Mouse (Mus musculus): ENCODE data around the gene Cfap161. TPM values are rescaled to one million over a fixed set of nuclear protein-coding genes. Genes with fewer than 3 reads are reported as not detected.

Gene Cfap161
- polyA plus RNA-seq, 1 experiment from 2014 or later, result 0.41 TPM

- Histone ChIP-seq H3K27ac (replicated peaks; ENCODE audit: low read depth, low read length) (no peak overlapping the region), H3K4me3 (ENCODE audit: low read depth, low read length) (no peak overlapping the region), H3K9me3 (replicated peaks; ENCODE audit: control insufficient read depth, low read length) (no peaks in the 10 kb centered on the region), H3K4me1 (ENCODE audit: control insufficient read depth, insufficient read depth, low read length) (no peaks in the 10 kb centered on the region), H3K4me2 (ENCODE audit: low read depth, low read length) (no peak overlapping the region), H3K27me3 (ENCODE audit: control insufficient read depth, insufficient read depth, low read length) (no peaks in the 10 kb centered on the region), H3K36me3 (replicated peaks; ENCODE audit: control insufficient read depth, insufficient read depth, low read depth, low read length) (no peaks in the 10 kb centered on the region), H3K9ac (replicated peaks; ENCODE audit: low read length) (no peak overlapping the region)
- DNase-seq (ENCODE audit: low spot score), result no peak
- WGBS, result 83% methylated on average over 6 of the region's 6 CpGs
- no peak for ATAC-seq (replicated peaks; ENCODE audit: insufficient number of reproducible peaks, low FRiP score, low TSS enrichment, low read depth)
Observed at GRCm38 (mm10) chr7:83731297-83731696, 63.4 kb downstream of the Cfap161 start.

GRCm38 (mm10) chr7:83726936-83727632 lies 67.6 kb downstream of the Cfap161 start:
- no peaks in the 10 kb centered on the region for H3K9me3 ChIP-seq (replicated peaks; ENCODE audit: control insufficient read depth, low read length)
- no peak overlapping the region for H3K4me3 ChIP-seq (ENCODE audit: low read depth, low read length)
- H3K4me1 ChIP-seq (ENCODE audit: control insufficient read depth, insufficient read depth, low read length), result no peaks in the 10 kb centered on the region
- no peak overlapping the region for H3K9ac ChIP-seq (replicated peaks; ENCODE audit: low read length)
- WGBS, result 54% methylated on average over 5 of the region's 5 CpGs
- ATAC-seq (replicated peaks; ENCODE audit: insufficient number of reproducible peaks, low FRiP score, low TSS enrichment, low read depth), result no peak
- no peak for DNase-seq (ENCODE audit: low spot score)
- no peaks in the 10 kb centered on the region for H3K36me3 ChIP-seq (replicated peaks; ENCODE audit: control insufficient read depth, insufficient read depth, low read depth, low read length)
- no peak overlapping the region for H3K4me2 ChIP-seq (ENCODE audit: low read depth, low read length)
- H3K27ac ChIP-seq (replicated peaks; ENCODE audit: low read depth, low read length), result no peak overlapping the region
- no peaks in the 10 kb centered on the region for H3K27me3 ChIP-seq (ENCODE audit: control insufficient read depth, insufficient read depth, low read length)

- no peaks in the 10 kb centered on the region for H3K27me3 ChIP-seq (ENCODE audit: control insufficient read depth, insufficient read depth, low read length)
- H3K9me3 ChIP-seq (replicated peaks; ENCODE audit: control insufficient read depth, low read length), result no peaks in the 10 kb centered on the region
- H3K4me2 ChIP-seq (ENCODE audit: low read depth, low read length), result no peak overlapping the region
- no peaks in the 10 kb centered on the region for H3K36me3 ChIP-seq (replicated peaks; ENCODE audit: control insufficient read depth, insufficient read depth, low read depth, low read length)
- ATAC-seq (replicated peaks; ENCODE audit: insufficient number of reproducible peaks, low FRiP score, low TSS enrichment, low read depth), result no peak
- H3K4me1 ChIP-seq (ENCODE audit: control insufficient read depth, insufficient read depth, low read length), result no peaks in the 10 kb centered on the region
- no peak overlapping the region; the same call in 1 of the 2 replicates for H3K27ac ChIP-seq (replicated peaks; ENCODE audit: low read depth, low read length)
- no peak for DNase-seq (ENCODE audit: low spot score)
- no peak overlapping the region for H3K9ac ChIP-seq (replicated peaks; ENCODE audit: low read length)
- no peak overlapping the region for H3K4me3 ChIP-seq (ENCODE audit: low read depth, low read length)
Observed at GRCm38 (mm10) chr7:83725801-83726200, 68.9 kb downstream of the Cfap161 start.

- Histone ChIP-seq H3K4me1 (ENCODE audit: control insufficient read depth, insufficient read depth, low read length) (no peaks in the 10 kb centered on the region), H3K27me3 (ENCODE audit: control insufficient read depth, insufficient read depth, low read length) (no peaks in the 10 kb centered on the region), H3K4me3 (ENCODE audit: low read depth, low read length) (no peak overlapping the region), H3K9me3 (replicated peaks; ENCODE audit: control insufficient read depth, low read length) (no peaks in the 10 kb centered on the region), H3K36me3 (replicated peaks; ENCODE audit: control insufficient read depth, insufficient read depth, low read depth, low read length) (no peaks in the 10 kb centered on the region), H3K4me2 (ENCODE audit: low read depth, low read length) (no peak overlapping the region), H3K27ac (replicated peaks; ENCODE audit: low read depth, low read length) (no peak overlapping the region), H3K9ac (replicated peaks; ENCODE audit: low read length) (no peak overlapping the region)
- WGBS, result 44% methylated on average over 2 of the region's 2 CpGs
- DNase-seq (ENCODE audit: low spot score) (no peak), ATAC-seq (replicated peaks; ENCODE audit: insufficient number of reproducible peaks, low FRiP score, low TSS enrichment, low read depth) (no peak)
Observed at GRCm38 (mm10) chr7:83724541-83724940, 70.1 kb downstream of the Cfap161 start.

Other genes with a start within 250 kb of the Cfap161 start
- 1.1 and 1.5 TPM in 2 replicates for gene Tmc3, start 210.0 kb downstream of the Cfap161 start, polyA plus RNA-seq (2014; fragmentation: Nextera tagmentation; extraction: Ambion mirVana)
- 19.2 and 19.5 TPM in 2 replicates for gene Stard5, start 162.9 kb downstream of the Cfap161 start, polyA plus RNA-seq (2014; fragmentation: Nextera tagmentation; extraction: Ambion mirVana)
- gene Il16, start 49.2 kb downstream of the Cfap161 start, polyA plus RNA-seq (2014; fragmentation: Nextera tagmentation; extraction: Ambion mirVana), result 1.6 and 3.0 TPM in 2 replicates
- gene Tlnrd1, start 89.4 kb upstream of the Cfap161 start, polyA plus RNA-seq (2014; fragmentation: Nextera tagmentation; extraction: Ambion mirVana), result 20.7 and 21.4 TPM in 2 replicates
- 98.5 and 104 TPM in 2 replicates for gene Mesd, start 89.6 kb upstream of the Cfap161 start, polyA plus RNA-seq (2014; fragmentation: Nextera tagmentation; extraction: Ambion mirVana)

Data from embryonic facial prominence, embryonic 11.5 days (tissue).